Mouse (Mus musculus) megakaryocyte, embryonic 14.5 days (primary cell): Measurements from ENCODE around the gene Lce1e.

Experiments used
- FLI1 ChIP-seq: IDR thresholded peaks from 2 replicates; pipeline ENCODE4 v1.6.1; 2012; ENCODE audit warnings: low read length, inconsistent platforms, mixed read lengths
- GATA1 ChIP-seq: IDR thresholded peaks from 3 replicates; pipeline ENCODE4 v1.6.1; 2012; ENCODE audit warnings: mixed read lengths, low read length, inconsistent platforms, borderline replicate concordance

GRCm38 (mm10) chr3:92678947-92679346, 29.9 kb downstream of the Lce1e start, which contains the start of gene Lce1c:
- TF ChIP-seq GATA1 (no peak), FLI1 (no peak)
